Mouse (Mus musculus) thymus, postnatal 14 days (tissue): Measurements from ENCODE around the gene Cerkl.

Experiments
- DNase-seq: peaks from one replicate; pipeline ENCODE4 v3.0.0; 2021

The Cerkl gene

DNA sequence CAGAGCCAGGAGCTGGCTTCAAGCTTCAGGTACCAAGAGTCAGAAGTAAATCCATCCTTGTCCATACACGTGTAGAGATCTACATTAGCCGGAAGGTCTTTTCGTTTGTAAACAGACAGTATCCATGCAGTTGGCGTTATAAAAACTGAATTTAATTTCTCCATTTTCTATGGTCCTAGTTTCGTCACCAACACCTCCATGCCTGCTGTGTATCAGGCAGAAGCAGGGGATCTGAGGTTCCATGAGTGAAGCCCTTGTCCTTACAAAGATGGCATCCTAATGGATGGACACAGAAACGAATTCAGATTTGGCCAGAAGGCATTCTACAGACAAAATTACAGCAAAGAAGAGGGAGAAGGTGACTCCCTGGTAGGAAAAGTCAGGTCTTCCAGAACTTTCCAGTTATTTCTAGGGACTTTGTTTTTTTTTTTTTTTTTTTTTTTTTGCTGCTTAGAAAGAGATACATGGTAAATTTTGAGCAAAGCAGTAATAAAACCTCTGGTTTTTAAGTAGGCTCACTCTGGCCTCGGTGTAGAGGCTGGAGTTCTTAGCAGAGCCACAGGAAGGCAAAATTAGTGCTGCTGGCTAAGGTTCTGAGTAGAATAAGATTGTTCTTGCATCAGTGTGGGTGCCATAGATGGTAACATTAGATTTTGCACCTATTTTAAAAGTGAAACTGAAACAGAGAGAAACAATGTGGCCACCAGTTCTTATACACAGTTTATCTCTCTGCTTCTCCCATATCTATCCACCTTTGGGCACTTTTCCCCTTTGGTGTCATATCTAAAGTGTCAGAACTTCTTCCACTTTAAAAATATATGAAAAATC, 85.0 kb downstream of the Cerkl start:
- no peak for DNase-seq

DNA sequence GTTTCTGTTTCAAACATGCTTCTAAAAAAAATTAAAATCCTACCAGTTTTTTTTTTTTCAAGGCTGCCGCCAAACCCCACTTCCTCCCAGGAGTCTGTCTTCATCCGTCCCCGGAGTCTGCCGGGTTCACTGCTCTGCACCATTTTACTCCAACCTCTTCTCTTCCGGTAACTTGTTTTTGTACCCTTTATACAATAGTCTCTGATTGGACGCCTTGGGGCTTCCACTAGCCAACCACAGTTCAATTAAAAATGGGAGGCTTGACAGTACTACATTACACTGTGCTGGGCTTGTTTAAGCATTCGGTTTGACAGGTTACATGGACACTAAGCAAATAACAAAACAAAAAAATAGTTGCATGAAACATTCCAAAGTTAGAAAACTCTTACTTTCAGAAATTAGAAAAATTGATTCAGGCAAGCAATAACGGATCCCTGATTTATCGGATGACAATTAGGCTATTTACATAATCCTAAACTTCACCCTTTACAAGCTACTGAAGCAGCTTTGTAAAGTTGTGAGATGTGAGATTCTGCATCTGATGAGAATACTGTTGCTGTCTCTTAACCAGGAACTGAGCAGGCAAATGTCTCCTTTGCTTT, 85.8 kb downstream of the Cerkl start:
- peak; percentile 34 for DNase-seq

DNA sequence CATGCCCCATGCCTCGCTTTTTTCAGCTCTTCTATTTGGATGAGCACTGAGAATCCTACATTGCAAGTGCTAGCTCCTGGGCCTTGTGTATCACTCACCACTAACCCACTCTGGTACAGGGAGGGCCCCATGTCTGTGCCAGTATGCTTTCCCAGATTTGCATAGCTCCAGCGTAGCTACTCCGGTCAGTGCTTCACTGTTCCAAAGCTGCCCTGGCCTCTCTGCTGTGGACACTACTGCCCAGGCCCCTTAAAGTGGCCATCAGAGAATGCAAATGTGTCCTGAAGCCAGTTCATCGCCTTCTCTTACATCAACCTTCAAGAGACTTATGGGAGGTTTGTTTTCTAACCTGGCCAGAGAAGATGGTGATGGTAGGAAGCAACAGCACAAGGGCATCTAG, 86.7 kb downstream of the Cerkl start:
- no peak for DNase-seq

DNA sequence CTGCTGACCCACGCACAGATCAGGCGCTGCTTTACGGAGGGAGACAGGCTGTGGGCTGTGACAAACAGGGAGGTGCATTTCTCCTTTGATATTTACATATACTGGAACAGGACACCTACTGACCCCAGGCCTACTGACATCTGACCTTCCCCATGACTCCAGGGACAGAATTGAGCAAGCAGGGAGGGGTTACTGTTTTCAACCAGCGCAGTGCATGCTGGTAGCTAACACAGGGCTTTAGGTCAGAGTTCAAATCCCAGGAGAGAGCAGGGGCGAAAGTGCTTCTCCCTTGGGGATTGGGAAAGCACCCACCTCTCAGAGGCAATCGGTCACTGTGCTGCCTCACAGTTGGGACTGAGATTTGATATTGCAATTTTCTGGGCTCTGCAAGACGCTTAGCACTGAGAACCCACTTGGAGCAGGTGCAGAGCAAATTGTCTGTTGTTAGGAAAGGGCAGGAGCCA, 87.5 kb downstream of the Cerkl start:
- no peak for DNase-seq

DNA sequence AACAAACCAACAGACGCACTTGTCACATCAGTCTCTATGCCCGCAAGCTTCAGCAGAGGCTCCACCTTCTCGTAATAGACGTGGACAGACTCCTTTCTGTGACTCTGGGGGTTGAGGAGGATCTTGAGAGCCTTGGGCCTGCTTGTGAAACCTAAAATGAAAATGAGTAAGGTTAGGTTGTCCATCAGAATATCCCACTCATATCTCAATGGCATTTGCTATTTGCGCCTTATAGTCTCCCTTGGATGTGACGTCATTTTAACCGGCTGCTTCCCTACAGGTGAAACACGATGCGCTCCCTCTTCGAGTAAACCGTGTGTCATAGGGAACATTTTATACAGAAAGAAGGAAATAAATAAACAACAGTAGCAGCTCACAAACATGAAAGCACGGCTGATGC, 87.9 kb downstream of the Cerkl start:
- no peak for DNase-seq

DNA sequence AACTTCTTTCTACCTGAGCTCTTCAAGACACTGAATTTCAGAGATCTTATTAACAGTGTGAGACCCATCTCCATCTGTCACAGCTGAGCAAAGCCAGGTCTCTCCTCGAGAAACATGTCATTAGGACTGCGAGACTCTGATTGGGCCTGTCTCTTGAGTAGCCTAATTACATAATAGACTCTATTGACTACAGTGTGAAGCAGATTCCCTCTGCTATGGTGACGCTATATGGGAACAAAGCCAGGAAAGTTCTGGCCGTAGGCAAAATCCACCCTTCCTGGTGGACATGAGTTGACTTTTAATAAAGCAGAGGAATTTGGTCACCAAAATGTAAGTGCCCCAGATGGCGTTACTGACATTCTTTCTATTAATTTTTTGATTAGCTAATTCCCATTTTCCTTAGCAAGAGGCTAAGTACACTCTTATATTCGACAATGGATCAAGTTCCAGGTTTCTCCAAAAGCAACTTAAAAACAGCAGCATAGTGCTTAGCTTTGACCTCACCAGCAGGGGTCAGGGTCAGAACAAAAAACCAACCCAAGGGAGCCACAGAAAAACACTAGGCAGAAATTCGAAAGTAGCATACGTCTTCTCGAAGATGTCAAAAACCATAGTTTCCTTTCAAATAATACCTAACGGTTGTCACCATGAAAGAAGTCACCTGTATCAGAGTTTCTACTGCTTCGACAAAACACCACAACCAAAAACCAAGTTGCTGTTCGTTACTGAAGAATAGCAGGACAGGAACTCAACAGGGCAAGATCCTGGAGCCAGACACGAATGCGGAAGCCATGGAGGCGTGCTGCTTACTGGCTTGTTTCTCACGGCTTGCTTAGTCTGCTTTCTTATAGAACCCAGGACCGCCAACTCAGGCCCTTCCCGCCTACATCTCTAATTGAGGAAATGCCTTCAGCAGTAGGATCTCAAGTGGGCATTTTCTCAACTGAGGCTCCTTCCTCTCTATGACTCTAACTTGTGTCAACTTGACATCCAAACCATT, 88.8 kb downstream of the Cerkl start:
- no peak for DNase-seq

DNA sequence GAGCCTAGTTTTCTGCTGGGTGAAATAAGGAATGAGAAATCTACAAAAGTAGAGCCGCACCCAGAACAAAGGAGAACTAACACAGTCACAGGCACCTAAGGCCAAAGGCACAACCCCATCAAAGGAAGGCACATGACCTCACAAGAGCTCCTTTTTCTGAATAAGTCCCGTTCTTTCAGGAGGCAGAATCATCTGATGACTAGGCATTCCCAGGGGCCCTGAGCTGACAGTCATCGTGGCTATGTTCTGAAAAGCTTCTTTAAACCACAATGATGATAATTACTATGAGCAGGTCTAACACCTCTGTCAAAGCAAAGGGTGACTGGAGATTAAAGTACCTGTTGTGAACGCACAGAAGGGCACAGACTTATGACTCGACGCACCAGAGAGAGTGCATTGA, 92.7 kb downstream of the Cerkl start:
- no peak for DNase-seq

DNA sequence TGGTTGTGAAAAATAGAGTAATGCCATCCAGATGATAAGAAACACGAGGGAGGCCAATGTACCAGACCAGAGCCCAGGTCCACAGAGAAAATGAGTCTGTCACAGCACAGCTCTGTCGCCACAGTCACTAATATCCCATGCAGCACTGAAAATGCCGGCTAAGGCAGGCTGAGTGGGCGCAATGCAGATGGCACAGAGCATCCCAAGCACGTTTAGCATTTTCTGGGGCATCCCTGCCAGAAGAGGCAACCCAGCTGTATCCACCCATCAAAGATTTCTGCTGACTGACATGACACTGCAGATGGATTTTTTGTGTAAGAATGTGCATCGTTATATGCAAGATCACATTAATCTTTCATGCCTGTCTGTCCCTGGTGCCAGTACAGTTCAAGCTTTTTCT, 94.6 kb downstream of the Cerkl start:
- no peak for DNase-seq

DNA sequence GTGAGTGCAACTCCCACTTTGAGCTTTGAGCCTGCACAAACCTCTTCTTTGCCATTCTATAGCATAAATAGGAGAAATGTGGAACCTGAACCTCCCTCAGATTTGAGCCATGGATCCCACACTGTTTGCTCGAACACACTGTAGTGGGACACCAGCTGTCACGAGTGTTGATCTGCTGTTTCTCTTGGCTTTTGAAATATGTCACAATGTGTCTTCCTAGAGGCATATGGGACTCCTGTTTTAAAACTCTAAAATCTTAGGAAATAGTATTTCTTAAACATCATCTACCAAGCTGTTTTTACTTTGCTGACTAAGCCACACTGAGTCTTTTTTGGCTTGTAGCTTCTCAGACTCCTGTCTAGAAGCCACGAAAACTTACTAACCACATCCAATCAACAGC, 98.8 kb downstream of the Cerkl start:
- DNase-seq = no peak

DNA sequence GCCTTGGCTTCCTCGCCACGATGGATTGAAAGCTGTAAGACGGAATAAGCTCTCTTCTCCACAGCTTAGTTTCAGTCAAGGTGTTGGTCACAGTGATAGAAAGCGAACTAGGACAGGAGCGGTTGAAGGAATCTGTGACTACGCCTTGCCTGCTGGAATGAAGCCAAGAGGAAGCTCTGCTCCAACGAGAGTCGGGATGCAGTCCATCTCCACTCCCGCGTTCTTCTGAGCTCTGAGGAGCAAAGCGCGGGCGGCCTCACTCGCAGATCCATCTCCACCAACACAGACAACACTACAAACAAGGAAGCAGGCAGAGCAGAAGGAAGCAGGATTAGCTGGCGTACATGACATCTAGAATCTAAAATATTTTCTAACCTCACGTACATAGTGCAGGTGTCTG, 101.8 kb downstream of the Cerkl start:
- no peak for DNase-seq

DNA sequence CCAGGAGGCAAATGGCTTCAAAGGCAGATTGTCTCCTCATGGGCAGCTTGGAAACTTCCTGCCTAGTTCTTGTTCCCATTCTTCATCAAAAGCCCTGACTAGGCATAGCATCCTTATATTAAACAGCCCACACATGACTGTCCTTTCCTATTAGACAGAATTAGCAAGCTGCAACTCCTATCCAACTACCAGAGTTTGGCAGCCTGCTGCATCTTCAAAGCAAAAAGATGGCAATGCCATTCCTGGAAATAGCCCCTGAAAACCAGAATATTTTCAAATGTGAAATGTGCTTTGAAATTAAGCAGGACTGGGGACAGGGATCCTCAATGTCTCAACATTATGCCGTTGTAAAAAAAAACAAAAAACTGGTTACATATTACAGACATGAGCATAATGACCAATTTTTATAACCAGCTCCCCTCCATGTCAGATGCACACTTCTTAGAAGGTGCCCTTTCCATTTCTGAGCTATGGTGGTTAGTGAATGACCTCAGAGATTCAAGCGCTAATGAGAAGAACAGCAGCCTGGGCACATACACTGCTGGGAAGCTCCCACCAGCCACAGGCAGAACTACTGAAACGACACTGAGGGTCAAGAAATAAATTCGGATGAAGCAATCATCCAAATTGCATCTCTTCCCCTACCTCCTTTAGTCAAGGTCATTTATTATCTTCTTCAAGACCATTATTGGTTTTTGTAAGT, 104.3 kb downstream of the Cerkl start:
- no peak for DNase-seq

DNA sequence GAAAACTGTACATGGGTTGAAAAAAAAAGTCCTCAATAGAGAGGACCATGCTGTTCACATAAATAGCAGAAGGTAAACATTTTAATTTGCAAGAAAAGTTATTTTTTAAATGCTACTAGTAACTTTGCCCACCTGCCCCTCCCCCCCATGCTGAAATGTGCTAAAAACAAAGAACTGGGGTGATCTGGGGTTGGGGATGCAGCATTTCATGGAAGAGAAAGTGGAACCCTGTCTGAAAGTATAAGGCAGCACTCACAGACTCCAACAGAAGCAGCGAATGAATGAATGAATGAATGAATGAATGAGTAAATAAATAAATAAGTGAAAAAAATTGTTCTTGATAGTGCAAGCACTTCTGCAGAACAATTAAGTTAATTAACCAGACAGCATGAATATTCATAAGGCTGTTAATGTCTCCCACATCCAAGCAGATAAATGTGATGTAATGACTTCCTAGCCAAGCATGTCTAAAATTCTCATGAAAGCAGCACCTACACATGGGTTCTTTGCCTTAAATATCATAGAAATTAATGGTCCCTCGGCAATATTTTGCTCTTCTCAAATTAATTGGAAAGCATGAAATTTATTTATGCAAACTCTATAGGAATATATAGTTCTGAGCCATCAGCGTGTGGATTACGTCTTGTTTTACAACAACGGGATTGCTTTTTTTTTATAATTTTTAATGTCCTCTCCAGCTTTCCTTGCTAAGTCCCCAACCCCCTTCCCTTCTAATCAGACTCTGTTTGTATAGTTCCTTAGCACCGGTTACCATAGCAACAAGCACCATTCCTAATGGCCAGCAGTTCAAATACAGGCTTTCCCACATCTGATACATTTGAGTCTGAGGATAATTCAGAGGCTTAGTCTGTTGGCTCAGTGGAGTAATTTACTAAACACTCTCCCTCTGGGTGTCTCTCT, 105.1 kb downstream of the Cerkl start:
- DNase-seq = no peak

DNA sequence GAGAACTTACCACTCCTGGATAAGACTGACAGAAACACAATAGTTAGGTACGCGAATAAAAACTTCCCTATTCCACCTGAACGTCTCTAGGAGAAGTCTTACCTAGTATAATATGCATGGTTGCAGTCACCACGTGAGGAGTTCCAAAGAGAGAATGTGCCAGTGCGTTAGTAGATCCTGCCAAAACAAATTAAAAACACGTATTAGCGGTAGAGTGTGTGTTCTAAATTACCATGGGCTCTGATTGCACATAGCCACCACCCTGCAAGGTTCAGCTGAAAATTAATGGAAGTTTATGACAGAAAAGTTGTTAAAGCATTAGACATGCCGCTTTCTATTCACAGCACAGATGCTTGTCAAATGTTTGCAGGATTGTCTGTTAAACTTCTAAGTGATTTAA, 113.5 kb downstream of the Cerkl start:
- no peak for DNase-seq

DNA sequence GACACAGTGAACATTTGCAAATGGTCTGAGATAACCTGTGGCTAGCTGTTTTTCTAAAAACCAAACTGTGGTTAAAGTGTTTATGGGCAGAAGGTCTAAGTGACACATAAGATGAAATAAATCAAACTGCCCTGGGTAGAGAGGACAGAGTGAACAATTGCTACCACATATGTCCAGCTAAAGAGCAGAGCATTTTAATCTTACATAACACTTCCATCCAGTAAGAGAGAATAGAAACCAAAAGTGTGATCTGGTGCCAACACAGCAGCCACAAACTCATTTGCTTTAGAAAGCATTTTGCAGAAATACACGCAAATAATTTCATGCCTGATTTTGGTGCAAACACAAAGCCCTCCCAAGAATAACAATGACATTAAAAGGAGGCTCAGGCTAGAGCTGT, 117.6 kb downstream of the Cerkl start:
- DNase-seq = no peak

DNA sequence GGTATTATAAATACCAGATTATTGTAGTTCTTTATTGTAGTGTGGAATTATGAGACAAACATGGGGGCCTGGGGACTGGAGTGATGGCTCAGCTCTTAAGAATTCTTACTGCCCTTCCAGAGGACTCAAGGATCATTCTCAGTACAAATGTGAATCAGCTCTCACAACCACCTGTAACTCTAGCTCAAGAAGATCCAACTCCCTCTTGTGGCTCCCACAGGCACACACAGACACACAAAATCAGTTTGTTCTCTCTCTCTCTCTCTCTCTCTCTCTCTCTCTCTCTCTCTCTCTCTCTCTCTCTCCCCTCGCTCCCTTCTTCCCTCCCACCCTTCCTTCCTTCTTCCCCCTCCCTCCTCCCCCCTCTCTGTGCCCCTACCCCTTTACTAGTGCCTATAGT, 120.4 kb downstream of the Cerkl start:
- DNase-seq = no peak

DNA sequence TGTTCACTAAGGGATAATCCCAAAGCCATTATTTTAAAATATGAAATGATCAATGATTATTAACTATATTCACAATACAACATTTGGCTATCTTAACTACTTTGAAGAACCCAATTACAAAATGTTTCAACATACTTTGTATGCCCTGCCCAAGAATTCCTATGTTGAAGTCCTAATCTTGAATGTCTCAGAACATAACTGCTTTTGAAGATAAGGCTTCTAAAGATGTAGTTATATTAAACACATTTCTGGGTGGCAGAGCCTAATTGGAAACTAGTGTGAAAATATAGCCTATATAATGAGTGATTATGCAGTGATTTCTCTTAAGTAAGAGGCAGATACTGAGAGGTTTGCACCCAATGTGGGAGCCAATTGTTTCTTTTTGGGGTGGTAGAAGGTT, 121.9 kb downstream of the Cerkl start:
- no peak for DNase-seq

DNA sequence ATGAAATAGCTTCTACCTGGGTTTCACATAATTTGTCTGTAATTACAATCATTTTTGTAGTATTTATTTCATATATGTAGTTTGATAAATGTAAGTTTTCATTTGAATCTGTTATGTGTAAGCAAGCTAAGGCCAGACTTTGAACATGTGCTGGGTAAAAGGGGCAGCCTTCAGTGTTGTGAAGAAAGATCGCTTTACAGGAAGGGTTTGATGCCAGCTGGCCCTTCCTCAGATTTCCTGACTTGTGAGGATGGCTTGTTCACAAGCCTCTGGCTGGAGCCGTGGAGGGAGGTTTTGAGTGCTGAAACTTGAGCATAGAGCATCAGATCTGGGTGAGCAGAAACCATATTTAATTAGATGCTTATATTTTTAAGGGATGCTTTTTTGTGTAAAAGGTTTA, 128.5 kb downstream of the Cerkl start:
- no peak for DNase-seq

DNA sequence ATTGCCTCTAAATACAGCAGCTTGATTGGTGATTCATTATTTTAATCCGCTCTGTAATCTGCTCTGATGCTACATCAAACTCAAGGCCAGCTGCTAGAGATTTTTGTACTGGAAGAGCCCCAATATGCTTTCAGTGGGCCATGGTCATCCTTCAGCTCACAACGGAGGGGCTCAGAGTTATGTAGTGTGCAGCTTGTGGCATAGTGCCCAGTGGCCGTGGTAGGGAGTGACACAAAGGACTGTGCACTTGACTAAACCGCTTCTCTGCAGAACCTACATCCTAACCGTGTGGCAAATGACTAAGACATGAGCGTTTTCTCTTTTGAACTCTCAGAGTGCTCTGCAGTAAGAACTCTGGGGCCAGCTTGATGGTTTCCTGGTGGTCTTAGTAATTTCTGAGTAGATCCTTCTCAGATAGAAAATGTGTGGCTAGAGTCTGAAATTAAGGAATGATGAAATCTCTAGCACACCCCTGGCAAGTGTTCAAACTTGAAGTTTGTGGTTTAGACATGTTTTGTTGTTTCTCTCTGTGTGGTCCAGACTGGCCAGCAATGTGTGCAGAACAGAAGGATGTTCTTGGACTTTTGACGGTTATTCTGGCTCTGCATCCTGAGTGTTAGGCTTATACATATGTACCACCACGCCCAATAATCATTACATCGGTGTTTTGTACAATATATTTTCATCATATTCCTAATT, 140.3 kb downstream of the Cerkl start:
- no peak for DNase-seq

DNA sequence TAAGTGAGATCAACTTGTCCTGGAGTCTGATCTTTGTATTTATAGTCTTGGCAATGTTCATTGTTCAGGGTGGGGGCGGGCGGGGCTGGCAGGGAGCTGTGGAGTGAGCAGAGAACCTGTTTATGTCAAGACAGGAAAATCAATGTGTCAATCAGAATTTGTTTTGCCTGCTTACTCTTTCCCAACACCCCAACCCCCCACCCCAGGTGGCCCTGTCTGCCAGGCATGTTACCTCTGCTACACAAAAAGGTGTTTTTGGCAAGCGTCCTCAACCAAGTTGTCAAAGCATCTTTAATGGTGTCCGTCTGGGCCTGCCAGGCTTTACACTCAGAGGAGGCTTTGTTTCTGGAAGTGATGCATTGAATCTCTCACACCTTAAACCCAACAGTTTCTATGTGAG, 141.5 kb downstream of the Cerkl start:
- DNase-seq = no peak

DNA sequence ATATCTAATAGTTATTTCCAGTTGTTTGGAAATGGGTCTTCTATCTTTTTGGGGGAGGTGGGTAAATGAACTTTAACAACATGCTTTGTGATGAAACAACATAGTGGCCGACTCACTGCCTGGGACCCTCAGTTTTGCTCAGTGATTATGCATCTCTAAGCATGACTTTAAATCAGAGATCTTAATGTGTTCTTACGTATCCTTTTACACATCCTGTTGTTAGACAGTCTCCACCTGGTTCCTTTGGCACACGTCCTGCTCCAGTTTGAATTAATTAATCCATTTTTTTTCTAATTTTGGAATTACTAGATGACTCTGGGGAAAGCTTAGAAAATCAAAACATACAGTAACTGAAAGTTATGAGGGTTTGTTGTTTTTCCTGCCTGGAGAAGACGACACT, 144.1 kb downstream of the Cerkl start:
- no peak for DNase-seq
